Mouse (Mus musculus) heart, embryonic 13.5 days (tissue): Measurements from ENCODE around the gene Cox10. TPM values are rescaled to one million over a fixed set of nuclear protein-coding genes. Genes with fewer than 3 reads are reported as not detected.
A peak's percentile ranks its signal among the peaks of the same experiment; 100 is the strongest.

Experiments used
- ATAC-seq: fragments of 200-750 bp; cut with Nextera tagmentation; 2 replicates; pipeline ENCODE4 v1.8.0; 2017; ENCODE audit warnings: moderate TSS enrichment; ENCODE audit not compliant: insufficient number of reproducible peaks, low FRiP score, low TSS enrichment; ENCODE audit errors: extremely low read depth
- H3K27ac ChIP-seq: fragments of 300-500 bp; sonication (generic); replicated peaks from 2 replicates; pipeline ENCODE4 v1.5.1; 2015; ENCODE audit warnings: moderate library complexity, mild to moderate bottlenecking, inconsistent platforms
- H3K27me3 ChIP-seq: fragments of 300-500 bp; sonication (generic); replicated peaks from 2 replicates; pipeline ENCODE4 v1.6.1; 2015; ENCODE audit warnings: mild to moderate bottlenecking, inconsistent platforms
- H3K36me3 ChIP-seq: fragments of 300-500 bp; sonication (generic); 2 replicates; pipeline ENCODE4 v1.6.1; 2015; ENCODE audit warnings: mild to moderate bottlenecking, inconsistent platforms
- H3K4me1 ChIP-seq: fragments of 300-500 bp; sonication (generic); 2 replicates; pipeline ENCODE4 v1.6.1; 2015; ENCODE audit warnings: inconsistent platforms
- H3K4me2 ChIP-seq: fragments of 300-500 bp; sonication (generic); 2 replicates; pipeline ENCODE4 v1.6.1; 2015; ENCODE audit warnings: inconsistent platforms, mild to moderate bottlenecking, moderate library complexity
- H3K4me3 ChIP-seq: fragments of 300-500 bp; sonication (generic); 2 replicates; pipeline ENCODE4 v1.5.1; 2015; ENCODE audit warnings: moderate library complexity, mild to moderate bottlenecking, inconsistent platforms
- H3K9ac ChIP-seq: fragments of 300-500 bp; sonication (generic); 2 replicates; pipeline ENCODE4 v1.6.1; 2015; ENCODE audit warnings: inconsistent platforms, mild to moderate bottlenecking, moderate library complexity
- H3K9me3 ChIP-seq: fragments of 300-500 bp; sonication (generic); 2 replicates; pipeline ENCODE4 v1.6.1; 2016; ENCODE audit warnings: inconsistent platforms
- WGBS: fragments of 180-500 bp; shearing (Covaris S2); methylation state at CpG from one replicate; pipeline ENCODE4 v1.1.7; 2015; ENCODE audit warnings: mixed read lengths; 5-methylcytosine and 5-hydroxymethylcytosine counted together
- polyA plus RNA-seq: library from polyadenylated mRNA; unstranded; fragments of >200 nt; fragmentation: Nextera tagmentation; extraction: Ambion mirVana; gene quantifications from 2 replicates; pipeline ENCODE4 v1.2.1, GENCODE M21; 2015

Cox10 gene
- polyA plus RNA-seq, 1 experiment from 2014 or later, result 32.9 TPM

GRCm38 (mm10) chr11:63975260-63975899 is 103.9 kb downstream of the Cox10 start:
- H3K4me1 ChIP-seq, result peaks cover 16% of the 10 kb centered on the region
- H3K36me3 ChIP-seq, result peaks cover 35% of the 10 kb centered on the region
- no peak overlapping the region for H3K4me3 ChIP-seq
- ATAC-seq, result no peak
- H3K27ac ChIP-seq, result no peak overlapping the region
- no peaks in the 10 kb centered on the region for H3K27me3 ChIP-seq
- no peak overlapping the region for H3K9ac ChIP-seq
- H3K9me3 ChIP-seq, result no peaks in the 10 kb centered on the region
- 71% methylated on average over 13 of the region's 13 CpGs for WGBS
- no peak overlapping the region for H3K4me2 ChIP-seq

DNA sequence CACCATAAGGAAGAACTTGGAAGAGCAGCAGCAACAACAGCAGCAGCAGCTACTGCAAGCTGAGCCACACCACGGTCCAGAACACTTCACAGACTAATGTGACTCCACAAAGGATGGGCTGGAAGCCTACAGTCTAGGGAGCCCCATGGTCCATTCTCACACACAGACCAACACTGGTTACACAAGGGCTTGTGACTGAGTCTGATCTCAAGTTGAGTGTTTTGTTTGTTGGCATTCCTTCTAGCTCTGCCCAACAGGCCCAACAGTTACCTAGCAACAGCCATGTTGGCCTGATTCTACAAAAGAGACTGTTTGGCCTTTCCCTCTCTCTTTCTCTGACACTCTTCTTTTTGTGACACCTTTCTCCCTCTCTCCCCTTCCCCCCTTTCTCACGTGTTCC is 105.3 kb downstream of the Cox10 start:
- peaks cover 35% of the 10 kb centered on the region for H3K36me3 ChIP-seq
- H3K4me1 ChIP-seq, result peaks cover 21% of the 10 kb centered on the region
- no peak overlapping the region for H3K9ac ChIP-seq
- no peak overlapping the region for H3K27ac ChIP-seq
- 71% methylated on average over 2 of the region's 2 CpGs for WGBS
- H3K4me2 ChIP-seq, result no peak overlapping the region
- H3K27me3 ChIP-seq, result no peaks in the 10 kb centered on the region
- no peak for ATAC-seq
- H3K9me3 ChIP-seq, result no peaks in the 10 kb centered on the region
- no peak overlapping the region for H3K4me3 ChIP-seq

DNA sequence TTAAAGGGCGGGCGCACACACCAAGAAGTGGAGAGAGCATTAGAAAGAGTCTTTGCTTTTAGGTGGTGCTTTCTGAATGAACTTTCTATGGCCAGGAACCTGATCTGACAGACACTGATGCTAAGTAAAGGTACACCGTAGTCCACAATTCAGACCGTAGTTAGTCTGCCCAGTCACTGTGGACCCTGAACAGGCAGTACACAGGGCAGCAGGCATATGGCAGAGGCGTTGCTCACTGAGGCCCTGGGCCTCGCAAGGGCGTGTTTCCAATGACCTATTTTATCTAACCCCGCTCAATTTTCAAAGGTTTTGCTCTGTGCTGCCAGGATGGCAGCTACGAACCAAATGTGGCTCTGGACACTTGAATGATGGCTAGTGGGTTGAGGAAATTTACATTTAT is 107.8 kb downstream of the Cox10 start:
- H3K4me2 ChIP-seq, result no peak overlapping the region
- peaks cover 26% of the 10 kb centered on the region for H3K4me1 ChIP-seq
- peaks cover 35% of the 10 kb centered on the region for H3K36me3 ChIP-seq
- 91% methylated on average over 9 of the region's 9 CpGs for WGBS
- no peaks in the 10 kb centered on the region for H3K9me3 ChIP-seq
- no peaks in the 10 kb centered on the region for H3K27me3 ChIP-seq
- H3K9ac ChIP-seq, result no peak overlapping the region
- no peak for ATAC-seq
- no peak overlapping the region for H3K4me3 ChIP-seq
- no peak overlapping the region for H3K27ac ChIP-seq

GRCm38 (mm10) chr11:63970818-63971217 is 108.5 kb downstream of the Cox10 start:
- no peak for ATAC-seq
- H3K4me2 ChIP-seq, result no peak overlapping the region
- no peak overlapping the region for H3K4me3 ChIP-seq
- no peaks in the 10 kb centered on the region for H3K27me3 ChIP-seq
- H3K9ac ChIP-seq, result no peak overlapping the region
- no peak overlapping the region for H3K27ac ChIP-seq
- no peaks in the 10 kb centered on the region for H3K9me3 ChIP-seq
- WGBS, result 84% methylated on average over 6 of the region's 6 CpGs
- peaks cover 26% of the 10 kb centered on the region for H3K4me1 ChIP-seq
- H3K36me3 ChIP-seq, result peaks cover 31% of the 10 kb centered on the region

- H3K4me1 ChIP-seq, result peaks cover 23% of the 10 kb centered on the region
- no peak overlapping the region for H3K9ac ChIP-seq
- WGBS, result 55% methylated on average over 11 of the region's 11 CpGs
Observed at GRCm38 (mm10) chr11:63969205-63969910, 109.9 kb downstream of the Cox10 start.

GRCm38 (mm10) chr11:63968388-63969035 is 110.8 kb downstream of the Cox10 start:
- no peak overlapping the region for H3K4me3 ChIP-seq
- WGBS, result 29% methylated on average over 3 of the region's 3 CpGs
- ATAC-seq, result no peak
- H3K4me1 ChIP-seq, result peaks cover 23% of the 10 kb centered on the region
- no peaks in the 10 kb centered on the region for H3K9me3 ChIP-seq
- no peak overlapping the region for H3K4me2 ChIP-seq
- no peak overlapping the region for H3K27ac ChIP-seq
- H3K27me3 ChIP-seq, result no peaks in the 10 kb centered on the region
- H3K9ac ChIP-seq, result no peak overlapping the region
- peaks cover 21% of the 10 kb centered on the region for H3K36me3 ChIP-seq

More at GRCm38 (mm10) chr11:63969205-63969910, 109.9 kb downstream of the Cox10 start:
- Histone ChIP-seq H3K27me3 (no peaks in the 10 kb centered on the region), H3K4me3 (no peak overlapping the region), H3K27ac (no peak overlapping the region), H3K9me3 (no peaks in the 10 kb centered on the region), H3K4me2 (no peak overlapping the region), H3K36me3 (peaks cover 18% of the 10 kb centered on the region)
- ATAC-seq, result no peak

DNA sequence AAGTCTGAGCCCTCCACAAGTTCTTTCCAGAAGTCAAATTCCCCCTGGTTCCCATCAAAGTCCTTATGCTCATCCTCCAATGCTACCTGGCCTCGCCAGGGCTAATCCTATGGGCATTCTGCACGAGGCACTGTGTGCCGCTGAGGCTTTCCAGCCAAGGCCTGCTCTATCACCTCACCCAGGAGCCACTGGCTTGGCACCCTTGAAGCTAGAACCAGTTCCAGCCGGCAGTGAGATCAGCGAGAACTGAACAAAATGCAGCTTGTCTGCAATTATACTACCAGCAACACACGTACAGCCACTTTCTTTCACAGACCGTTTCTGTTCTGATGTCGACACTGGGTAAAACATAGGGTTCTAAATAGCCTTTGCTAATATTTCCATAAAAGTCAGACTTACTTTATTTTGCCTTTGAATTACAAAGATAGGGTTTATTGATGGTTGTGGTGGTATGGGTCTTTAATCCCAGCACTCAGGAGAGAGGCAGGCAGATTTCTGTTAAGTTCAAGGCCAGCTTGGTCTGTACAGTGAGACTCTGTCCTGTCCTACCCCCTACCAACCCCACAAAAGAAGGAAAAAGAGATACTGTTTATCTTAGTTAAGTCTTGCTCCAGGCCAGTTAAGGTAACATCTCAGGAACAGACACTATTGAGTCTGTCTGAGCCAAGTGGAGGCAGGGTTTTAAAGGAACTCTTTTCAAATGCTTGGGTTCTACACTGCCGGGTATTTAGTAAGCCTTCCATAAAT is 111.5 kb downstream of the Cox10 start:
- Histone ChIP-seq H3K4me1 (peaks cover 23% of the 10 kb centered on the region), H3K9me3 (no peaks in the 10 kb centered on the region), H3K9ac (no peak overlapping the region), H3K4me3 (no peak overlapping the region), H3K27ac (no peak overlapping the region), H3K36me3 (peaks cover 21% of the 10 kb centered on the region), H3K27me3 (no peaks in the 10 kb centered on the region), H3K4me2 (no peak overlapping the region)
- ATAC-seq, result no peak
- 75% methylated on average over 9 of the region's 9 CpGs for WGBS

DNA sequence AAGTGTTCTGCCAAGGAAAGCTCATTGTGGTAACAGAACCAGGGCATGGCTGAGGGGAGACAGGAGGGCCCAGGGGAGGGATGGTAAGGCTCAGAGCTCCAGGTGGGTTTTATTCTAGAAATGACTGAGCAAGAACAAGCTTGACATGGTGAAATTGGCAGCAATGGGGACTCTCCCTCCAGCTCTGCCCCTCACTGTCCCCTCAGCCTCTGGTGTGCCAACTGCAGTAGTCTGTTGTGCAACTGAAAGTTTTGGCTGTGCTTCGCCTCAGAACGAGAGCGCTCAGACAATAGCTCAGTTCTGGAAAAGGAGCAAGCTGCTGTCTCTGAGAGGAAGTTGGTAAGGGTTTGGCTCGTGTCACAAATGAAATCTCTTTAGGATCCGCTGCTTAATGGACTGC is 113.8 kb downstream of the Cox10 start:
- Histone ChIP-seq H3K4me2 (no peak overlapping the region), H3K4me3 (no peak overlapping the region), H3K36me3 (peaks cover 15% of the 10 kb centered on the region), H3K27me3 (no peaks in the 10 kb centered on the region), H3K4me1 (peaks cover 23% of the 10 kb centered on the region), H3K9ac (no peak overlapping the region), H3K27ac (no peak overlapping the region), H3K9me3 (no peaks in the 10 kb centered on the region)
- WGBS, result 60% methylated on average over 5 of the region's 5 CpGs
- no peak for ATAC-seq

DNA sequence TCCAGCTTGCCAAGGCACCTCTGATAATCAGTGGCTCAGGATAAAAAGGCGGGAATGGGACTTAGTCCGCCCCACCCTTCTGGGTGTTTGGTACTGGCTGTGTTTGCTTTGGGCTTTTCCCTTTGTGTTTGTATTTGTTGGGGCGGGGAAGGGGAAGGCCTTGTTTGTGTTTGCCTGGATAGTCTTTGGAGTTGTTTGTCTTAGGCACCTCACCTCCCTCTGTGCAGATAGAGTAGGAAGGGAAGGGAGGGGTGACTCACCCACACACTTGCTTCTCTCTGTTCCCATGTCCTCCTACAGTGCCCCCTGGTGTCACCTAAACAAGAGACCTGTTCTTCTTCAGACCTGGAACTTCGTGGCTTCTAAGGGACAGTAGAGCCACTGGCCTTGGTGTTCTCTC is 122.1 kb downstream of the Cox10 start:
- Histone ChIP-seq H3K4me2 (no peak overlapping the region), H3K36me3 (no peaks in the 10 kb centered on the region), H3K4me1 (peaks cover 12% of the 10 kb centered on the region), H3K27ac (no peak overlapping the region), H3K27me3 (peaks cover 15% of the 10 kb centered on the region), H3K9ac (no peak overlapping the region), H3K9me3 (no peaks in the 10 kb centered on the region), H3K4me3 (no peak overlapping the region)
- no peak for ATAC-seq
- WGBS, result 29% methylated on average over 4 of the region's 4 CpGs

- Histone ChIP-seq H3K9me3 (no peaks in the 10 kb centered on the region), H3K9ac (no peak overlapping the region), H3K4me3 (no peak overlapping the region), H3K36me3 (no peaks in the 10 kb centered on the region), H3K4me1 (peaks cover 17% of the 10 kb centered on the region), H3K4me2 (no peak overlapping the region), H3K27ac (no peak overlapping the region), H3K27me3 (peaks cover 17% of the 10 kb centered on the region)
- WGBS, result 30% methylated on average over 7 of the region's 7 CpGs
- 0 out of 2 replicates have a peak, but pooled peaks have one; percentile 17 for ATAC-seq
Observed at GRCm38 (mm10) chr11:63956748-63957147, 122.5 kb downstream of the Cox10 start.

DNA sequence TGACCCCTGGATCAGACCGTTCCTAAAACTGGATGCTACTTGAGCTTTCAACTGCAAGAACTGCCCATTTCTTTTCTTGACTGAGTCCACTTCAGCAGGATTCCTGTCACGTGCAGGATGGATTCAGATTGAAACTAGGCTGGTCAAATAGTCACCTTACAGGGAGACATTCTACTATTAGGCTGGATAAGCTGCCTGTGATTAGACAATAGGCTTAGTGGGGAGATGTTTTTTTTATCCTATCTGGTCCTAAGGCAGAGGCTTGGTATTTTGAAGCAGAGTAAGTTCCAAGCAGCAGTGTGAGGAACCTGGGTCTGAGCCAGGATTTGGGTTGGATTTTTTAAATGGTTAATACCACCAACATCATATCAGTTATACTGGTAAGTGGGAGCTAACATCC is 125.4 kb downstream of the Cox10 start:
- Histone ChIP-seq H3K27ac (no peak overlapping the region), H3K4me2 (no peak overlapping the region), H3K9me3 (no peaks in the 10 kb centered on the region), H3K9ac (no peak overlapping the region), H3K4me1 (peaks cover 19% of the 10 kb centered on the region), H3K4me3 (no peak overlapping the region), H3K27me3 (peaks cover 26% of the 10 kb centered on the region), H3K36me3 (no peaks in the 10 kb centered on the region)
- ATAC-seq, result no peak
- WGBS, result 76% methylated on average over 2 of the region's 2 CpGs
